Mouse (Mus musculus) lung, adult 2 months (tissue): Measurements from ENCODE around the gene Atp8a1. TPM values are rescaled to one million over a fixed set of nuclear protein-coding genes. Genes with fewer than 3 reads are reported as not detected.

Source experiments
- DNase-seq: peaks from one replicate; pipeline ENCODE4 v3.0.0; 2022
- H3K4me1 ChIP-seq: fragments of 200-500 bp; 2 replicates; pipeline ENCODE4 v1.6.1; 2011; ENCODE audit warnings: low read length; ENCODE audit not compliant: control insufficient read depth, insufficient read depth
- H3K4me3 ChIP-seq: fragments of 200-500 bp; replicated peaks from 2 replicates; pipeline ENCODE3; 2011; ENCODE audit warnings: low read depth, mild to moderate bottlenecking, control low read depth, low read length; ENCODE audit errors: extremely low read depth
- CTCF ChIP-seq: fragments of 200-500 bp; IDR thresholded peaks from 2 replicates; pipeline ENCODE4 v1.5.1; 2011; ENCODE audit warnings: mild to moderate bottlenecking, low read length, control low read depth; ENCODE audit not compliant: insufficient read depth
- POLR2A ChIP-seq: fragments of 200-500 bp; IDR thresholded peaks from 2 replicates; pipeline ENCODE4 v1.6.1; 2011; ENCODE audit warnings: low read depth, mild to moderate bottlenecking, control low read depth, low read length, borderline replicate concordance; ENCODE audit errors: extremely low read depth
- WGBS: fragments of 180-500 bp; shearing (Covaris S2); methylation state at CpG from one replicate; pipeline ENCODE4 v1.1.7; 2018; 5-methylcytosine and 5-hydroxymethylcytosine counted together
- polyA plus RNA-seq: library from polyadenylated mRNA; depleted of rRNA; stranded (reverse); fragments of >200 nt; gene quantifications from 2 replicates; pipeline ENCODE4 v1.2.3, GENCODE M21; 2012

Atp8a1 gene
- polyA plus RNA-seq, 1 experiment, result 75.7 TPM

DNA sequence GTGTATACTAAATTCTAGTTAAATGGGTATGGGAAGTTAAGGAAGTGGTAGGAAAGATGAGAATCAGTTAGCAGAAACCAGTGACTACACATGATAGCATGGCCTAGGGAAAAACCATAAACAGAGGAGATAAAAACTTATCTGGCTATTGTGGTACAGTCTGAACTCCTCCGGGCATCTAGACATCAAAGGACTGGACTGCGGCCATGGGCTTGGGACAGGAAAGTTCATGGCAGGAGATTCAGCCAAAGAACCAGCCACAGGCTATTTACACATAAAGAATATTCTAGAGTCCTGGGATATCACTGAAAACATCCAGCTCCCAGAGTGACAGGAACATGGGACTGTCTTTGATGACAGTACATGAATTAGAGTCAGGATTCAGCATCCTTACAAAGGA, 73.0 kb downstream of the Atp8a1 start:
- WGBS, result 72% methylated on average over 2 of the region's 2 CpGs
- Histone ChIP-seq H3K4me3 (no peak overlapping the region), H3K4me1 (peaks cover 4% of the 10 kb centered on the region)
- TF ChIP-seq POLR2A, result no peak
- no peak for DNase-seq

DNA sequence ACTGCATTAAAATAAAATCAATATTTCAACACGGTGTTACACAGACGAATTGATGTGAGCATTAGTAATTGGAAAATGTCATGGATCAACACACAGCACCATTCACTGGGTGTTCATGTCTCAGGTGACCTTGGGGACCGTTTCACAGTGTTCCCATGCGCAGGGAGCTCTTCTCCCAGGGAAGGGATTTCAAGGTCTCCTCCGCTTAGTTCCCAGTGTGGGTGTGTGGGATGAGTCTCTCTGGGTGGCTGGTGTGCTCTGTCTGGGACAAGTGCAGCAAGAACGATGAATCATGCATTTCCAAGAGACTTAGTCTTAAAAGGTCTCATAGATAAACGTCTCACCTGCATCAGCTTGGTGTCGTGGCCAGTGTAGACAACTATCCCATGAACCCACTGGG, 78.5 kb downstream of the Atp8a1 start:
- Histone ChIP-seq H3K4me3 (no peak overlapping the region), H3K4me1 (no peaks in the 10 kb centered on the region)
- 92% methylated on average over 8 of the region's 8 CpGs for WGBS
- no peak for TF ChIP-seq POLR2A
- no peak for TF ChIP-seq CTCF
- DNase-seq, result no peak

DNA sequence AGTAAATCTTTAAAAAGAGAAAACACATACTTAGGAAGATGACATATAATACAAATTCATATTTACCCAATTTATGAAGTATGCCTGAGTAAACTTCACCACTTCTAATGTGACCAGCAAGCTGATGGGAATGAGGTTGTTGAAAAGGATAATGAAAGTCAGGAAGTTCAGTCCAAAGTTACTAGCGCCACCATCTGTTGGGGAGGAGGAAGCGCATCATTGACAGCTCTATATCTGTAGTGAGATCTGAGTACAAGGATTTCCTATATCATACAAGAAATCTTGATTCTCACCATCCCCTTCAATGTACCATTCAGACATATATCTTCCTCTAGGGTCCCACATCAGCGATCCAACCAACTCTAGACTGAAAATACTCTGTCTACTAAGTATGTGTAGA, 82.4 kb downstream of the Atp8a1 start:
- no peak for TF ChIP-seq POLR2A
- no peak for TF ChIP-seq CTCF
- Histone ChIP-seq H3K4me1 (no peaks in the 10 kb centered on the region), H3K4me3 (no peak overlapping the region)
- no peak for DNase-seq
- 92% methylated on average over 3 of the region's 3 CpGs for WGBS

DNA sequence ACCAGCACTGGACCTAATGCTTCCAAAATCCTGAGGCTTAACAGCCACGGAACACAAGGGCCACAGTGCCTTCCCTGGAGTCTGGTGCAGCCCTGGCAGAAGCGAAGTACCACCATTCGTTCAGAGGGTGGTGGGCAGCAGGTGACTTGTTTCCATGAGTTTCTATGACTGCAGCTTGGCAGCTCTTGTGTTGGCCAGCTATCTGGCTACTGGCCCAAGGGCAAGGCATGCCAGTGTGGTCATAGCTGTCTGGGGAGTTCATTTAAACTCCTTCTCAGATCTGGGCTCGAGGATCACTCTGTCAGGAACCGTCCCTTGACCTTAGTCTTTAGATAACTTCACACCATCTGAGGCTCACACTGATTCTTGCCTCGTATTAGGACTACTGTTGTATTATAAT, 89.1 kb downstream of the Atp8a1 start:
- DNase-seq, result no peak
- WGBS, result 76% methylated on average over 6 of the region's 6 CpGs
- Histone ChIP-seq H3K4me1 (no peaks in the 10 kb centered on the region; the same call in 1 of the 2 replicates), H3K4me3 (no peak overlapping the region)
- TF ChIP-seq CTCF (no peak), POLR2A (no peak)

DNA sequence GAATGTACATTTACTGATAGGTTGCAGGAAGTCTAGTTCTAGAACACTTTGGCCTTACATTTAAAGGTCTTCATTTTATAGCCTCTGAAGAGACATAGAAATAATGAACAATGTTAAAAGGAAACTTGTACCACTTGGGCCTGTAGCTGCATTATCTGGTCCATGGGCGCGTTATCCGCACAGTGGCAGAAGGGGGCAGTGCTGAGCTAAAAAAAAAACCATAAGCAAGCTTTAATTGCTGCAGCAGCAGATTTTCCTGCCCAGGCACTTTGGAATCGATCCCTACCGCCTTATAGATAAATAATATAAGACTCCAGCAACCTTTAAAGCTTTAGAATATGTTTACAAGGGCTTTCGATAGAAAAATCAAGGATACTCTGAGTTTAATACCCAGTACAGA, 91.1 kb downstream of the Atp8a1 start:
- no peak overlapping the region for H3K4me3 ChIP-seq
- WGBS, result 14% methylated on average over 6 of the region's 6 CpGs
- TF ChIP-seq CTCF (peak; percentile 78), POLR2A (no peak)
- H3K4me1 ChIP-seq, result no peaks in the 10 kb centered on the region; the same call in 1 of the 2 replicates
- peak; percentile 38 for DNase-seq

DNA sequence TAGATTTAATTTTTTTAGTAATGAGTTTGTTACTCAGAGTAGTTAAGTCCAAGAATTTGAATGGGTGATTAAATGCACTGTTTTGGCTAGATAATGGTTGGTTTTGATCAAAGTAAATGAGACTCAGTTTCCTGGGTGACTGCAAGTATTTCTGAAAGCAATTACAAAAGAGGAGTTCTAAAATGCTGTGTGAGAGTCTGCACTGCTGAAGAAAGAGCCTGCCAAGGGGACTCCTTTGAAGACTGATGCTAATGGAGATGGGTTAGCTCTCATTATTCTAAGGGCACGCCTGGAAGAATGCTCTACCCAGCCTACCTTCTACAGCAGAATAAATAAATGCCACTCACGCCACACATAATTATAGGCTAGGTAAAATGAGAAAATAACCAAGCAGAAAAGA, 94.2 kb downstream of the Atp8a1 start:
- H3K4me1 ChIP-seq, result no peaks in the 10 kb centered on the region
- DNase-seq, result no peak
- 81% methylated on average over 2 of the region's 2 CpGs for WGBS

DNA sequence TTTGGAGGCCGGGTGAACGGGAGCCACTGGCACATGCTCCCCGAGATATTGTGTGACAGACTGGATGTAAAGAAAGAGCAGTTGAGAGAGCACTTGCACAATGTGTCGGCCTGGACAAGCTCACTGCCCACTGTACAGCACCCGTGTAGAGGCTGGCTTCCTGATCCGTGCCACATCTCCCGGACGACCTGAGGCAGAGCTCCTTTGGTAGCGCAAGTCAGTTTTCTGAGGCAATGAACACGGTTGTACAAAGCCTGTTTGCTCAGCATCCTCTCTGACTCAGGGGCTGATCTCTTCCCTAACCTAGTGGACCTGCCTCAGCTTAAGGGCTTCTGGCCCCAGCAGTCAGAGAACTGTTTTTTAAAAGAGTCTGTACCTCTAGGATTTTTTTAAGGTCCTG, 94.6 kb downstream of the Atp8a1 start:
- no peak for DNase-seq
- no peak for TF ChIP-seq CTCF
- H3K4me1 ChIP-seq, result no peaks in the 10 kb centered on the region
- 81% methylated on average over 10 of the region's 10 CpGs for WGBS
- H3K4me3 ChIP-seq, result no peak overlapping the region

More for the DNA sequence above, 94.2 kb downstream of the Atp8a1 start:
- no peak for TF ChIP-seq POLR2A
- no peak for TF ChIP-seq CTCF
- no peak overlapping the region for H3K4me3 ChIP-seq

DNA sequence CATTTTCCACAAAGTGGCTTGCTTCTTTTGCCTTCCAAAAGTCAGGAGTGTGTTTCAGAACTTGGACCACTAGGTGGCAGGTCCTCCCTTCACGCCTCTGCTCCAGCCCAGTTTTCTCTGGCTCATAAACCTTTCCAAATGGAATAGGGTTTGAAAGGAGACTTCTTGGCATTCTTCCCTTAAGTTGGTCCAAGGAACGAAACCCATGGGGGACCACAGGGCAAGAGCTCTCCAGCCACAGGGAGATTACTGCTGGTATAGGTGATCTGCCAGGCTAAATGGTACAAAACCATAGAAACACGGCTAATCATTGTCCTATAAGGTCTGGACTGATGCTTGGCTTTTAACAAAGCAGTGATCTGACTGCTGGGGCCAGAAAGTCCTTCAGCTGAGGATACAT, 95.2 kb downstream of the Atp8a1 start:
- no peaks in the 10 kb centered on the region for H3K4me1 ChIP-seq
- 50% methylated on average over 3 of the region's 3 CpGs for whole genome bisulfite sequencing
- no peak for DNase-seq

DNA sequence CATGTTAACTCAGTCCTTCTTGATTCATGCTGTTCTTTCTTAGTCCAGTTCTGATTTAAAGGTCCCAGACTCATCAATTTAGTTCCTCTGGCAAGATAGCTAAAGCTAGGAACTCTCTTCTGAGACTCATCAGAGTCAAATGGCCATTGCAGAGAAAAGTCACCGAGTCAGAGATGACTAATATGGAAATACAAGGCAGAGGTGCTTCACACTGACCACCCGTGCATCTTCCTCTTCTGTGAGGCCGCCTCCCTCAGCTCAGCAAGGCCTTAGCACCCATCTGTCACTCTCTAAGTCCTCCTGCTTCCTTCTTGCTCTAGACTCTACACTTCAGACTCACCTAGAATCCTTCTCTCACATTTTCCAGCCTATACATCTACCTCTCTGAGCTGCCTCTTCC, 108.0 kb downstream of the Atp8a1 start:
- TF ChIP-seq CTCF (no peak), POLR2A (no peak)
- Histone ChIP-seq H3K4me3 (no peak overlapping the region), H3K4me1 (no peaks in the 10 kb centered on the region)
- no peak for DNase-seq
- 82% methylated on average over 3 of the region's 3 CpGs for WGBS

More for the DNA sequence above, 95.2 kb downstream of the Atp8a1 start:
- no peak overlapping the region for H3K4me3 ChIP-seq
- TF ChIP-seq POLR2A (no peak), CTCF (peak; percentile 66)

DNA sequence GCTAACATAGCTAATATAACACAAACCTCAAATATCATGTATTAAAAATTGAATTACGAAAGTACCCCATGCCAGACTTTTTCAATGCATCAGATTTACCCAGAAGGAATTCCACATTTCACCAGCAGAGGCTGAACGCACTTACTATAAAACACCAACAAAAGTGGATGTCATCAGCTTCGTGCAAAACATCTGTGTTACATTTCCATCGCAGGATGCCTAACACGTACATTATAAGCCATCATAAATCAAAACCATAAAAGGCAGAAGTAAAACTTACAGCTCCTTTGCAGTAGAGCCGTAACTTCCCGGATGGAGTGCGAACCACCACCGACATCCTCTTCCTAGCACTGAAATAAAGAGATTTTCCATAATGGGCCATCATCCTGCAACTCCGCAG, 109.1 kb downstream of the Atp8a1 start:
- Histone ChIP-seq H3K4me1 (no peaks in the 10 kb centered on the region), H3K4me3 (no peak overlapping the region)
- no peak for DNase-seq
- TF ChIP-seq POLR2A (no peak), CTCF (no peak)
- 74% methylated on average over 10 of the region's 10 CpGs for WGBS

DNA sequence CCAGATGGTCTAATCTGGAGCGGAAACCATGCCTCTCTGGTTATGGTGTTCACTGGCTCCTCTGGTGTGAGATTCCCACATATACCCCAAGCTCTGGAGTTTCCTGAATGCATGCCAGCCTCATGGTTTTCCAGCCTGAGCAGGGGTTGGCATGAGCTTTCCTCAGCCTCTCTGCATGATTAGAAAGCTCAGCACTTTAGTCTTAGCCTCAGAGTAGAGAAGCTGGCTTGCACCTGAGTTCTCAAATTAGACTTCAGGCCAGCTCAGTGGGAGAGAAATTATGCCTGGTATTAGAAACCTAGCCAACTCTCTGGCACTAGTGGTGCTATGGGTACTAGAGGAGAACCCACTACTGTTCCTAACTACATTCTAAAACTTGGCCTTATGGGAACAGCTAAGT, 111.5 kb downstream of the Atp8a1 start:
- no peak for DNase-seq
- Histone ChIP-seq H3K4me1 (no peaks in the 10 kb centered on the region), H3K4me3 (no peak overlapping the region)
- WGBS, result 97% methylated on average over 1 of the region's 1 CpGs
- TF ChIP-seq POLR2A, result no peak
- no peak for TF ChIP-seq CTCF
